Mouse (Mus musculus) cortical plate, adult 2 months (tissue): ENCODE measurements at regions not wholly inside any gene's neighbourhood (a gene's known extent, or its start where the extent isn't known, plus 50 kb on each side); places are given as distances from the start of the nearest gene placed in this dataset.
"Not testable (repeated sequence)": the region's sequence is repeated elsewhere in the genome, so short reads cannot be mapped to it uniquely, and the experiment has no call there.

Experiments used
- H3K27ac ChIP-seq: fragments of 200-500 bp; 2 replicates; pipeline ENCODE4 v1.5.1; 2012; ENCODE audit warnings: low read length, control low read depth, inconsistent platforms; ENCODE audit not compliant: insufficient read depth
- H3K4me1 ChIP-seq: fragments of 200-500 bp; 2 replicates; pipeline ENCODE4 v1.6.1; 2011; ENCODE audit warnings: low read length; ENCODE audit not compliant: control insufficient read depth, insufficient read depth
- H3K4me3 ChIP-seq: fragments of 200-500 bp; 2 replicates; pipeline ENCODE4 v1.5.1; 2011; ENCODE audit warnings: mild to moderate bottlenecking, low read length, control low read depth; ENCODE audit not compliant: insufficient read depth
- CTCF ChIP-seq: fragments of 200-500 bp; IDR thresholded peaks from 2 replicates; pipeline ENCODE4 v1.5.1; 2011; ENCODE audit warnings: mild to moderate bottlenecking, control low read depth, low read length; ENCODE audit not compliant: insufficient read depth; ENCODE audit errors: extremely low read depth
- POLR2A ChIP-seq: fragments of 200-500 bp; IDR thresholded peaks from 2 replicates; pipeline ENCODE4 v1.6.1; 2011; ENCODE audit warnings: mild to moderate bottlenecking, low read length, control low read depth; ENCODE audit not compliant: insufficient read depth; ENCODE audit errors: extremely low read depth

- no peak for TF ChIP-seq CTCF
- no peak for TF ChIP-seq POLR2A
- no peak overlapping the region for H3K27ac ChIP-seq
- no peak overlapping the region for H3K4me3 ChIP-seq
- peaks cover 8% of the 10 kb centered on the region for H3K4me1 ChIP-seq
Measured at GRCm38 (mm10) chr17:4516846-4517245, 477.3 kb upstream of the Arid1b start.

- H3K4me3 ChIP-seq: no peak overlapping the region
- H3K27ac ChIP-seq: no peak overlapping the region
- peaks cover 3% of the 10 kb centered on the region; the same call in 1 of the 2 replicates for H3K4me1 ChIP-seq
- no peak for TF ChIP-seq CTCF
- no peak for TF ChIP-seq POLR2A
Measured at GRCm38 (mm10) chr17:4521031-4521430, 473.1 kb upstream of the Arid1b start.

GRCm38 (mm10) chr17:4526466-4526865 lies 467.7 kb upstream of the Arid1b start:
- Histone ChIP-seq H3K4me3 (no peak overlapping the region), H3K27ac (no peak overlapping the region), H3K4me1 (no peaks in the 10 kb centered on the region)
- TF ChIP-seq POLR2A (no peak), CTCF (no peak)

DNA sequence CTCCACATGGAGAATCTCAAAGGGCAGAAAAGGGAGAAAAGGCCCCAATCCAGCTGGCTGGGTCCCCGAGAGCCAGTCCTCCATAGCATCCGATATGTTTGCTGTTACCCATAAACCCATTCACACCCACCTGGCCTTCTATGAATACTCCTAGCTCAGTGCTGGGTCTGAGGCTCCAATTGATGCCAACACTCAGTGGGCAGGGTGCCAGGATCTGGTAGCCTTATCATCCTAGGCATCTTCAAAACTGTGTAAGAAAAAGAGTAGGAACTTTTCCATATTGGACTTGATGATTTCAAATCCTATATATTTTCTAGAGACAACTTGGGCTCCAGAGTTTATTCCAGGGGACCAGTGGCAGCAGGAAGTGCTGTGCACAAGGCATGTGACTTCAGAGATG lies 462.0 kb upstream of the Arid1b start:
- Histone ChIP-seq H3K27ac (no peak overlapping the region), H3K4me1 (no peaks in the 10 kb centered on the region), H3K4me3 (no peak overlapping the region)
- no peak for TF ChIP-seq CTCF
- TF ChIP-seq POLR2A: no peak

DNA sequence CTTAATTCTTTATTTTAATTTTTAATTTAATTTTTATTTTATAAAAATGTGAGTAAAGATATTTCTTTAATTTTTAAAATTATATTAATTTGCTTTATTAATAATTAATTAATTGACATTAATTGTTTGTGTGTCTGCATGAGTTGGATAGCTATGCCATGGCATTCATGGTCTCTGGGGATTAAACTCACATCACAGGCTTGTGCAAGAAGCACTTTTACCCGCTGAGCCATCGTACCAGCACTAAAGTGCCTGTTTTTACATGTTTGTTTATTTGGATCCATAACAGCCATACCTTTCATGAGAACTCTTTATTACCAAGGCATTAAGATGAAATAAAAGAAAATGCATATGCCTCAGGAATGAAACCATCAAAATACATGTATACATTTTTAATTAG lies 453.7 kb upstream of the Arid1b start:
- no peak overlapping the region for H3K27ac ChIP-seq
- H3K4me1 ChIP-seq: no peaks in the 10 kb centered on the region
- TF ChIP-seq POLR2A: no peak
- no peak for TF ChIP-seq CTCF
- no peak overlapping the region for H3K4me3 ChIP-seq

- Histone ChIP-seq H3K4me3 (no peak overlapping the region), H3K27ac (no peak overlapping the region), H3K4me1 (no peaks in the 10 kb centered on the region)
- TF ChIP-seq POLR2A: no peak
- no peak for TF ChIP-seq CTCF
Measured at GRCm38 (mm10) chr17:4541020-4541743, 452.9 kb upstream of the Arid1b start.

- Histone ChIP-seq H3K4me3 (no peak overlapping the region), H3K27ac (no peak overlapping the region), H3K4me1 (no peaks in the 10 kb centered on the region)
- TF ChIP-seq POLR2A (no peak), CTCF (no peak)
Measured at GRCm38 (mm10) chr17:4546579-4546978, 447.6 kb upstream of the Arid1b start.

DNA sequence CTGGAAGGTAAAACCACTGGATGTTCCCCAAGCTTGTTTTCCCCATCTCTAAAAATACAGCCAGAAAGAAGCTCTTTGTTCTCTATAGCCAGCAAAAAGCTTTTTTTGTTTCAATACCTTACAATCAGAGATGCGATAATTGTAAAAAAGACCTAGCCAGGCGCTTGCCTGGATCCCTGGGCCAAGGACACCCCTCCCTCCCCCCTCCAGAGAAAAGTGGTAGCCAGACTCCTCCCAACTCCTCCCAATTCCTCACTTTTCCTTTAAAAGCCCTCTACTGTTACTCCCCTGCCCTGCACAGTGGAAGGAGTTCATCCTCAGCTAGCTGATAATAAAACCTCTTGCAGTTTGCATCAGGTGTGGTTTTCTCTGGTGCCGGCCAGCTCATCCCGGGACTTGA lies 441.1 kb upstream of the Arid1b start:
- not testable (repeated sequence) for H3K4me1 ChIP-seq, H3K4me3 ChIP-seq, H3K27ac ChIP-seq

- Histone ChIP-seq H3K4me3 (no peak overlapping the region), H3K27ac (no peak overlapping the region), H3K4me1 (no peaks in the 10 kb centered on the region)
- TF ChIP-seq POLR2A: no peak
- TF ChIP-seq CTCF: no peak
Measured at GRCm38 (mm10) chr17:4563641-4564040, 430.5 kb upstream of the Arid1b start.

- no peak for TF ChIP-seq CTCF
- TF ChIP-seq POLR2A: no peak
- no peaks in the 10 kb centered on the region for H3K4me1 ChIP-seq
- no peak overlapping the region for H3K27ac ChIP-seq
- H3K4me3 ChIP-seq: no peak overlapping the region
Measured at GRCm38 (mm10) chr17:4576883-4577282, 417.2 kb upstream of the Arid1b start.
